Mouse (Mus musculus): Measurements from ENCODE around the gene Pitpnm2. TPM values are rescaled to one million over a fixed set of nuclear protein-coding genes. Genes with fewer than 3 reads are reported as not detected.

The Pitpnm2 gene
- total and polyA plus RNA-seq, 3 experiments: 7.0 to 22.2 TPM; not detected in 1

- H3K79me2 ChIP-seq (ENCODE audit: control insufficient read depth, insufficient read depth, low read length, poor library complexity): no peaks in the 10 kb centered on the region
- TF ChIP-seq CTCF (IDR thresholded peaks at IDR 0.05 in 2 of 3, conservative IDR thresholded peaks at IDR 0.05 in 1 of 3; ENCODE audit: control insufficient read depth in 1 of 3, insufficient read depth in 1 of 3, low read depth in 2 of 3, low read length in 3 of 3, poor library complexity in 1 of 3, severe bottlenecking in 1 of 3) (peak; percentile 43 to 67 (median 49)), SMC3 (IDR thresholded peaks at IDR 0.05; ENCODE audit: low read depth, low read length) (peak; percentile 64), E2F4 (IDR thresholded peaks at IDR 0.05; ENCODE audit: borderline replicate concordance, low read depth, low read length) (no peak), ELF1 (IDR thresholded peaks at IDR 0.05; ENCODE audit: low read depth, low read length) (no peak), ETS1 (IDR thresholded peaks at IDR 0.05; ENCODE audit: low read depth, low read length) (no peak), TCF12 (IDR thresholded peaks at IDR 0.05; ENCODE audit: low read depth, low read length) (no peak), RAD21 (IDR thresholded peaks at IDR 0.05; ENCODE audit: low read depth, low read length) (peak; percentile 73), ZC3H11A (IDR thresholded peaks at IDR 0.05; ENCODE audit: low read depth, low read length) (peak; percentile 41), MYB (IDR thresholded peaks at IDR 0.05; ENCODE audit: low read depth, low read length) (no peak), NELFE (IDR thresholded peaks at IDR 0.05; ENCODE audit: low read depth, low read length) (no peak), JUND (IDR thresholded peaks at IDR 0.05; ENCODE audit: low read depth, low read length) (no peak), MAX (IDR thresholded peaks at IDR 0.05; ENCODE audit: low read length) (no peak), KAT2A (conservative IDR thresholded peaks at IDR 0.05; ENCODE audit: low read depth, low read length) (no peak), GATA1 (IDR thresholded peaks at IDR 0.05; ENCODE audit: low read depth, low read length) (no peak), MEF2A (IDR thresholded peaks at IDR 0.05; ENCODE audit: extremely low read depth, insufficient replicate concordance, low read depth, low read length, poor library complexity, severe bottlenecking) (no peak), HCFC1 (IDR thresholded peaks at IDR 0.05; ENCODE audit: low read depth, low read length) (no peak), POLR2AphosphoS2 (IDR thresholded peaks at IDR 0.05; ENCODE audit: low read length) (no peak), MXI1 (IDR thresholded peaks at IDR 0.05; ENCODE audit: low read depth, low read length) (no peak), POLR2AphosphoS5 (IDR thresholded peaks at IDR 0.05; ENCODE audit: borderline replicate concordance, low read depth, low read length) (no peak), MAFK (IDR thresholded peaks at IDR 0.05; ENCODE audit: borderline replicate concordance, low read depth, low read length) (no peak), EP300 (IDR thresholded peaks at IDR 0.05; ENCODE audit: low read depth in 1 of 2, low read length in 2 of 2) (no peak), UBTF (IDR thresholded peaks at IDR 0.05; ENCODE audit: borderline replicate concordance, insufficient read depth, low read depth, low read length) (no peak), CHD2 (IDR thresholded peaks at IDR 0.05; ENCODE audit: low read length) (no peak), POLR2A (IDR thresholded peaks at IDR 0.05; ENCODE audit: control insufficient read depth in 1 of 2, insufficient read depth in 1 of 2, low read depth in 1 of 2, low read length in 2 of 2, poor library complexity in 1 of 2) (no peak), BHLHE40 (IDR thresholded peaks at IDR 0.05; ENCODE audit: borderline replicate concordance, low read depth, low read length) (no peak), MYC (IDR thresholded peaks at IDR 0.05; ENCODE audit: low read depth, low read length) (no peak)
- H3K27ac ChIP-seq (ENCODE audit: control insufficient read depth, low read depth, low read length): no peak overlapping the region
- no peak overlapping the region for H3K9ac ChIP-seq (ENCODE audit: control insufficient read depth, low read depth, low read length, poor library complexity, severe bottlenecking)
- DNase-seq (ENCODE audit: low read depth, low spot score): peak; percentile 55
- no peak overlapping the region for H3K4me3 ChIP-seq (ENCODE audit: control insufficient read depth in 1 of 2, insufficient read depth in 1 of 2, low read depth in 2 of 2, low read length in 2 of 2)
- no peaks in the 10 kb centered on the region for H3K36me3 ChIP-seq (ENCODE audit: control insufficient read depth in 1 of 2, insufficient read depth in 2 of 2, low read length in 2 of 2)
- no peaks in the 10 kb centered on the region for H3K4me1 ChIP-seq (ENCODE audit: control insufficient read depth in 1 of 2, insufficient read depth in 2 of 2, low read length in 2 of 2)
- H3K27me3 ChIP-seq (ENCODE audit: control insufficient read depth in 1 of 2, insufficient read depth in 2 of 2, low read length in 2 of 2): no peaks in the 10 kb centered on the region
- no peaks in the 10 kb centered on the region for H3K9me3 ChIP-seq (replicated peaks; ENCODE audit: insufficient read depth, low read length)
Observed at GRCm38 (mm10) chr5:124162577-124162976, 87.0 kb downstream of the Pitpnm2 start.

All from MEL (cell line).